Mouse (Mus musculus): ENCODE results near the gene Flnc. TPM values are rescaled to one million over a fixed set of nuclear protein-coding genes. Genes with fewer than 3 reads are reported as not detected.

The Flnc gene
- polyA plus RNA-seq, 1 experiment = 11.2 TPM

GRCm38 (mm10) chr6:29500177-29500576, 67.1 kb downstream of the Flnc start:
- TF ChIP-seq CTCF (IDR thresholded peaks at IDR 0.05; ENCODE audit: insufficient read depth, low read length) (no peak), POLR2A (IDR thresholded peaks at IDR 0.05; ENCODE audit: borderline replicate concordance, extremely low read depth, low read depth, low read length) (no peak)
- Histone ChIP-seq H3K4me3 (replicated peaks; ENCODE audit: extremely low read depth, low read depth, low read length) (no peak overlapping the region), H3K4me1 (ENCODE audit: control insufficient read depth, insufficient read depth, low read length) (no peaks in the 10 kb centered on the region)
- WGBS = 86% methylated on average over 7 of the region's 7 CpGs
- DNase-seq = no peak

GRCm38 (mm10) chr6:29500810-29501209, 67.8 kb downstream of the Flnc start:
- 92% methylated on average over 6 of the region's 6 CpGs for WGBS
- H3K4me3 ChIP-seq (replicated peaks; ENCODE audit: extremely low read depth, low read depth, low read length) = no peak overlapping the region
- DNase-seq = no peak
- TF ChIP-seq POLR2A (IDR thresholded peaks at IDR 0.05; ENCODE audit: borderline replicate concordance, extremely low read depth, low read depth, low read length) (no peak), CTCF (IDR thresholded peaks at IDR 0.05; ENCODE audit: insufficient read depth, low read length) (no peak)
- no peaks in the 10 kb centered on the region for H3K4me1 ChIP-seq (ENCODE audit: control insufficient read depth, insufficient read depth, low read length)

GRCm38 (mm10) chr6:29501599-29501998, 68.5 kb downstream of the Flnc start:
- no peak overlapping the region for H3K4me3 ChIP-seq (replicated peaks; ENCODE audit: extremely low read depth, low read depth, low read length)
- 90% methylated on average over 1 of the region's 1 CpGs for WGBS
- DNase-seq = no peak

GRCm38 (mm10) chr6:29505493-29505892, 72.4 kb downstream of the Flnc start:
- no peak for DNase-seq
- 92% methylated on average over 5 of the region's 5 CpGs for WGBS
- no peaks in the 10 kb centered on the region for H3K4me1 ChIP-seq (ENCODE audit: control insufficient read depth, insufficient read depth, low read length)
- H3K4me3 ChIP-seq (replicated peaks; ENCODE audit: extremely low read depth, low read depth, low read length) = no peak overlapping the region
- TF ChIP-seq CTCF (IDR thresholded peaks at IDR 0.05; ENCODE audit: insufficient read depth, low read length) = no peak
- no peak for TF ChIP-seq POLR2A (IDR thresholded peaks at IDR 0.05; ENCODE audit: borderline replicate concordance, extremely low read depth, low read depth, low read length)

More at GRCm38 (mm10) chr6:29501599-29501998, 68.5 kb downstream of the Flnc start:
- H3K4me1 ChIP-seq (ENCODE audit: control insufficient read depth, insufficient read depth, low read length) = no peaks in the 10 kb centered on the region
- TF ChIP-seq POLR2A (IDR thresholded peaks at IDR 0.05; ENCODE audit: borderline replicate concordance, extremely low read depth, low read depth, low read length) (no peak), CTCF (IDR thresholded peaks at IDR 0.05; ENCODE audit: insufficient read depth, low read length) (no peak)

- Histone ChIP-seq H3K4me1 (ENCODE audit: control insufficient read depth, insufficient read depth, low read length) (no peaks in the 10 kb centered on the region), H3K4me3 (replicated peaks; ENCODE audit: extremely low read depth, low read depth, low read length) (no peak overlapping the region)
- no peak for DNase-seq
- WGBS = 40% methylated on average over 8 of the region's 8 CpGs
- no peak for TF ChIP-seq CTCF (IDR thresholded peaks at IDR 0.05; ENCODE audit: insufficient read depth, low read length)
These were observed 73.8 kb downstream of the Flnc start for GRCm38 (mm10) chr6:29506834-29507233.

GRCm38 (mm10) chr6:29507447-29508309, 74.6 kb downstream of the Flnc start, which contains the start of gene Kcp:
Kcp (minus strand) TSS chr6:29507952.
- TF ChIP-seq POLR2A (IDR thresholded peaks at IDR 0.05; ENCODE audit: borderline replicate concordance, extremely low read depth, low read depth, low read length) (no peak), CTCF (IDR thresholded peaks at IDR 0.05; ENCODE audit: insufficient read depth, low read length) (no peak)
- 2% methylated on average over 43 of the region's 47 CpGs for WGBS
- peak within 1 kb of the TSS; percentile 10 for H3K4me3 ChIP-seq (replicated peaks; ENCODE audit: extremely low read depth, low read depth, low read length)
- no peaks in the 10 kb centered on the region; the same call in 1 of the 2 replicates for H3K4me1 ChIP-seq (ENCODE audit: control insufficient read depth, insufficient read depth, low read length)
- DNase-seq = no peak

GRCm38 (mm10) chr6:29509086-29509485, 76.0 kb downstream of the Flnc start:
- peaks cover 2% of the 10 kb centered on the region; the same call in 1 of the 2 replicates for H3K4me1 ChIP-seq (ENCODE audit: control insufficient read depth, insufficient read depth, low read length)
- H3K4me3 ChIP-seq (replicated peaks; ENCODE audit: extremely low read depth, low read depth, low read length) = no peak overlapping the region
- WGBS = 52% methylated on average over 2 of the region's 2 CpGs
- TF ChIP-seq POLR2A (IDR thresholded peaks at IDR 0.05; ENCODE audit: borderline replicate concordance, extremely low read depth, low read depth, low read length) (no peak), CTCF (IDR thresholded peaks at IDR 0.05; ENCODE audit: insufficient read depth, low read length) (no peak)
- no peak for DNase-seq

Other genes with a start within 250 kb of the Flnc start
- gene Impdh1, start 216.9 kb upstream of the Flnc start, polyA plus RNA-seq (2012; rRNA removed) = 214 and 217 TPM in 2 replicates
- 154 and 155 TPM in 2 replicates for gene Hilpda, start 160.8 kb upstream of the Flnc start, polyA plus RNA-seq (2012; rRNA removed)
- gene Fam71f2, start 153.7 kb upstream of the Flnc start, polyA plus RNA-seq (2012; rRNA removed) = 5.3 and 5.6 TPM in 2 replicates
- 0.08 TPM in 1 of 2 replicates, not detected in the other for gene Fam71f1, start 114.1 kb upstream of the Flnc start, polyA plus RNA-seq (2012; rRNA removed)
- gene Calu, start 85.2 kb upstream of the Flnc start, polyA plus RNA-seq (2012; rRNA removed) = 44.0 and 76.1 TPM in 2 replicates
- gene Opn1sw, start 44.8 kb upstream of the Flnc start, polyA plus RNA-seq (2012; rRNA removed) = 0.11 and 0.21 TPM in 2 replicates
- gene Ccdc136, start 36.9 kb upstream of the Flnc start, polyA plus RNA-seq (2012; rRNA removed) = 2.5 and 3.2 TPM in 2 replicates
- 256 and 275 TPM in 2 replicates for gene Atp6v1f, start 34.5 kb downstream of the Flnc start, polyA plus RNA-seq (2012; rRNA removed)
- gene Atp6v1fnb, start 38.2 kb downstream of the Flnc start, polyA plus RNA-seq (2012; rRNA removed) = 0.20 TPM in 1 of 2 replicates, not detected in the other
- gene Kcp, start 74.7 kb downstream of the Flnc start, polyA plus RNA-seq (2012; rRNA removed) = 8.8 and 12.3 TPM in 2 replicates
- gene Irf5, start 93.4 kb downstream of the Flnc start, polyA plus RNA-seq (2012; rRNA removed) = 35.2 and 36.6 TPM in 2 replicates
- 36.9 and 42.4 TPM in 2 replicates for gene Tnpo3, start 176.6 kb downstream of the Flnc start, polyA plus RNA-seq (2012; rRNA removed)